Mouse (Mus musculus) neutrophil, adult 5-6 weeks (primary cell): Measurements from ENCODE around the gene 4930505A04Rik. TPM values are rescaled to one million over a fixed set of nuclear protein-coding genes. Genes with fewer than 3 reads are reported as not detected.

ENCODE experiments used
- ATAC-seq: fragments of 151-379, 151-347 bp; 2 replicates; pipeline ENCODE4 v1.8.0; 2017; ENCODE audit warnings: mild to moderate bottlenecking, moderate TSS enrichment; ENCODE audit not compliant: insufficient number of reproducible peaks, poor library complexity, low FRiP score, severe bottlenecking; ENCODE audit errors: extremely low read depth
- total RNA-seq: library from RNA; stranded (forward); fragments of 200-1000 nt; gene quantifications from 2 replicates; pipeline ENCODE4 v1.2.3, GENCODE M21; 2017

4930505A04Rik gene
- total RNA-seq, 1 experiment from 2014 or later, result not detected

DNA sequence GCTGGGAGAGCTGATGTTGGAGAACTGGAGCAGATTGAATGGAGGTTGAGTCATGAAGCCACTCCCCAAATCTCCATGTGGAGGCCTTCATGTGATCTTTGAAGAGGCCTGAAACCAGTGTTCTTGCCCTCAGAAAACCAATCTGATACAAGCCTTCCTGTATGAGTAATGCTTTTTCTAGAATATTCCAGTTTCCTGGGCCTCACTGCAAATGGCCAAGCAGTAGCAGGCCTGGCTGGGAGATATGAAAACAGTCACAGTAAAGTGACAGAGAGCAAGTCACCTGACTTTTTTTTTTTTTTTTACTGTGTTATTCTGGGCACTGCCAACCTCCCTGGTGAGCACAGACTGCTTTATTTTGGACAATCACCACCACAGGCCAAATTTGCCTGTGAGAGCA is 88.6 kb downstream of the 4930505A04Rik start:
- ATAC-seq, result no peak

Other genes starting within 250 kb of the 4930505A04Rik start
- gene Sptbn1, start 203.7 kb downstream of the 4930505A04Rik start, total RNA-seq, result 142 and 147 TPM in 2 replicates
- not detected in 2 replicates for gene Acyp2, start 177.8 kb upstream of the 4930505A04Rik start, total RNA-seq